ENCODE assay signal across 8 mouse cellular contexts in genomic region chr1:164458245-164458613, GRCm38 (mm10). TPM values are rescaled to one million over a fixed set of nuclear protein-coding genes. Genes with fewer than 3 reads are reported as not detected.
DNase-seq lines count a peak whose midpoint lies in the region; ATAC-seq lines count a peak whose summit lies in the region.

Gene Atp1b1 (minus strand): TSS chr1:164458355.

- H3K4me3 ChIP-seq in embryonic facial prominence, embryonic 13.5 days: peak within 1 kb of the TSS; percentile 59
- H3K4me3 ChIP-seq in limb, embryonic 15.5 days: peak within 1 kb of the TSS; percentile 67

- H3K27ac ChIP-seq in embryonic facial prominence, embryonic 13.5 days: peak within 1 kb of the TSS; percentile 45; the same call in 1 of the 2 replicates
- peak within 1 kb of the TSS; percentile 61; the same call in 1 of the 2 replicates for H3K27ac ChIP-seq in limb, embryonic 15.5 days

- ATAC-seq in embryonic facial prominence, embryonic 13.5 days (ENCODE audit: insufficient number of reproducible peaks, insufficient read depth, low FRiP score, low TSS enrichment, low read depth): peak; percentile 91
- ATAC-seq in limb, embryonic 15.5 days (ENCODE audit: insufficient number of reproducible peaks, low FRiP score, low TSS enrichment, low read depth): peak; percentile 89
- ATAC-seq in monocyte, adult 5-6 weeks (replicated peaks; ENCODE audit: insufficient number of reproducible peaks, low FRiP score, low TSS enrichment, poor library complexity, severe bottlenecking): 0 out of 2 replicates have a peak, but pooled peaks have one; percentile 28

- under 1% methylated on average over 35 of the region's 35 CpGs for WGBS in embryonic facial prominence, embryonic 13.5 days
- WGBS in limb, embryonic 15.5 days: 0% methylated on average over 35 of the region's 35 CpGs

- no peaks in the 10 kb centered on the region for H3K36me3 ChIP-seq in embryonic facial prominence, embryonic 13.5 days
- no peaks in the 10 kb centered on the region for H3K36me3 ChIP-seq in limb, embryonic 15.5 days
- no peaks in the 10 kb centered on the region for H3K36me3 ChIP-seq in splenic B cell, adult 2 months (ENCODE audit: control insufficient read depth, insufficient read depth, low read length, poor library complexity, severe bottlenecking)

- peak within 1 kb of the TSS; percentile 91 for H3K4me2 ChIP-seq in embryonic facial prominence, embryonic 13.5 days
- H3K4me2 ChIP-seq in limb, embryonic 15.5 days: peak within 1 kb of the TSS; percentile 90

- H3K9ac ChIP-seq in embryonic facial prominence, embryonic 13.5 days: peak within 1 kb of the TSS; percentile 74
- H3K9ac ChIP-seq in limb, embryonic 15.5 days: peak within 1 kb of the TSS; percentile 65

- peaks cover 30% of the 10 kb centered on the region for H3K4me1 ChIP-seq in embryonic facial prominence, embryonic 13.5 days
- H3K4me1 ChIP-seq in limb, embryonic 15.5 days: peaks cover 32% of the 10 kb centered on the region

- peak; percentile 84 for DNase-seq in layer of hippocampus, adult 11-12 months (ENCODE audit: low spot score)
- DNase-seq in layer of hippocampus, adult 9-10 months (ENCODE audit: low spot score): no peak
- peak; percentile 78 to 82 for DNase-seq in heart, adult 9 months (ENCODE audit: low spot score in 2 of 2)
- peak; percentile 94 for DNase-seq in kidney, adult 9 months
- DNase-seq in splenic B cell, adult 2 months (ENCODE audit: low read depth, low spot score): peak; percentile 86

- no peaks in the 10 kb centered on the region for H3K9me3 ChIP-seq in embryonic facial prominence, embryonic 13.5 days
- no peaks in the 10 kb centered on the region for H3K9me3 ChIP-seq in limb, embryonic 15.5 days

- H3K27me3 ChIP-seq in embryonic facial prominence, embryonic 13.5 days: peaks cover 70% of the 10 kb centered on the region
- H3K27me3 ChIP-seq in limb, embryonic 15.5 days: peaks cover 56% of the 10 kb centered on the region
- H3K27me3 ChIP-seq in splenic B cell, adult 2 months (ENCODE audit: control insufficient read depth, insufficient read depth, low read length, poor library complexity, severe bottlenecking): no peaks in the 10 kb centered on the region

RNA-seq across cellular contexts. Expression of gene Atp1b1, which starts in this region (rescaled TPM):
- 12.5 and 20.0 TPM in 2 replicates for polyA plus RNA-seq in embryonic facial prominence, embryonic 13.5 days (2015; fragmentation: Nextera tagmentation; extraction: Ambion mirVana)
- polyA plus RNA-seq in limb, embryonic 15.5 days (2015; fragmentation: Nextera tagmentation; extraction: Ambion mirVana): 23.6 and 26.4 TPM in 2 replicates
- total RNA-seq in monocyte, adult 5-6 weeks (2017): 47.2 to 111 TPM (median 70.4 TPM) in 3 replicates

Comparison
In these comparisons a context has a peak if more than half of its experiments do, and no peak if none do; other contexts are left out.
1. ATAC-seq: peak in every context shown above with its lines; median percentile 91 in embryonic facial prominence, embryonic 13.5 days; 89 in limb, embryonic 15.5 days; 28 in monocyte, adult 5-6 weeks.